Mouse (Mus musculus): ENCODE data around the gene Ppil6.

DNA sequence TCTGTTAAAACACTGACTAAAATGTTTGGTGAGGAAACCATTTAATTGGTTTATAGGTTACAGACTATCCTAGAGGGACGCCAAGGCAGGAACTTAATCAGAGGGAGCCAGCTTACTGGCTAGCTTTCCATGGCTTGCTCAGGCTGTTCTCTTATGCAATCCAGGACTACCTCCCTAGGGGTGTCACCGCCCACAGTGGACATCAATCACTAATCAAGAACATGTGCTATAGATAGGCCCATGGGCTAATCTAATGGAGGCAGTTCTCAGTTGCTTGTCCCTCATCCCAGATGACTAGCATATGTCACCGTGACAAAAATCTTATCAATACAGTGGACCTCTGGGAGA lies 47.7 kb downstream of the Ppil6 start:
- TF ChIP-seq POLR2A (IDR thresholded peaks at IDR 0.05; ENCODE audit: low read depth, low read length): no peak
- no peak for TF ChIP-seq CTCF (IDR thresholded peaks at IDR 0.05; ENCODE audit: borderline replicate concordance, insufficient read depth, low read length)
